Mouse (Mus musculus) kidney, adult 18-20 months (tissue): ENCODE measurements around the gene Kif26b.

ENCODE experiments used
- DNase-seq: peaks from one replicate; pipeline ENCODE4 v3.0.0; 2021

The Kif26b gene

DNA sequence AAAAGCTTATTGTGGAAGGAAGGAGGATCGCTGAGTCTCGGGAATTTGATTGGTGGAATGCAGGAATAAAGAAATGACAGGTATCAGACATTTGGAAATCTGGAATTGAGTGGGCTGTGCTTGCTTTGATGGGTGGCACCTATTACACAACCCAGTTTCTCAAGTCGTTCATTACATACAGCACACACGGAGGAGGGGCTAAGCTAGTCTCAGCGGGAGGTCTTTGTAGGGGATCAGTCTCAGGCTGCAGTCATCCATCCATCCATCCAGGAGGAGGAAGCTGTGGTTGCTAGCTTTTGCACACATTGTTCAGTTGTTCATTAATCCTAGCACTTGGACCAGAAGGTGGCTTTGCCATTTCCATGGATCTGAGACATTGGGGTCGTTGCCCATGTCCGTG is 137.6 kb downstream of the Kif26b start:
- DNase-seq, result no peak

DNA sequence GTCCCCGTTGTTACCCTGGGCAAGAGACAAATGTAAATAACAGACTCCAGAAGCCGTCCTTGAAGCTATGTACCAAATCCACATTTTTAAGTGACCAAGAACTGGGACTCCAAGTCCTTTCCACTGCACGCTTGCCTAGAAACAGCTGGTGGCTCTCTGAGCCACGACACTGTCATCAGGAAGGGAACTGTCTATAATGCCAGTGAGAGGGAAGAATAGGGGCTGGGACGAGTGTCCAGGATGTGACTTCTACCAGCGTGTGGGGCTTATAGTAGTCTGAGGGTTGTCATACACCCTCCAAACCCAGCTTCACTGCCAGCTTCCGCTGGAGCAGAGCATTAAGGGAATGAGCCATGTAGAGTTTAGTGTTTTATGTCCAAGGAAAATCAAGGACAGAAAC is 138.9 kb downstream of the Kif26b start:
- DNase-seq, result no peak

GRCm38 (mm10) chr1:178668907-178669306 is 140.0 kb downstream of the Kif26b start:
- DNase-seq, result no peak

DNA sequence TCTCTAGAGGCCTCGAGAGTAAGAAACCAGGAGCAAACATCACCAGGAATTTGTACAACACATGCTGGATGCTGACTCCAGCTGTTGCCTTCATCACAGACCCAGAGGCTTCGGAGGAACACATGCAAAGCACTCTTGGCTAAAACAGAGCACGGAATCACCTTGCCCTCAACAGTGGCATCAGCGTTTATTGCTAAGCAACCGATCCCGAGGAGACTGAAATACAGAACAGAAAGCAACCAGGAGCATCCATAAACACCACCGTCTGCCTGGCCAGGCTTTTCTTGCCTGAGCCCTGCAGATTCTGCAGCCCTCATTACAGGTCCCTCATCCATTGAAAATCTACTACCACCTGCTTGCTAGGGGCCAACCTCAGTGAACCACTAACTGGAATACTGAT is 144.1 kb downstream of the Kif26b start:
- no peak for DNase-seq

DNA sequence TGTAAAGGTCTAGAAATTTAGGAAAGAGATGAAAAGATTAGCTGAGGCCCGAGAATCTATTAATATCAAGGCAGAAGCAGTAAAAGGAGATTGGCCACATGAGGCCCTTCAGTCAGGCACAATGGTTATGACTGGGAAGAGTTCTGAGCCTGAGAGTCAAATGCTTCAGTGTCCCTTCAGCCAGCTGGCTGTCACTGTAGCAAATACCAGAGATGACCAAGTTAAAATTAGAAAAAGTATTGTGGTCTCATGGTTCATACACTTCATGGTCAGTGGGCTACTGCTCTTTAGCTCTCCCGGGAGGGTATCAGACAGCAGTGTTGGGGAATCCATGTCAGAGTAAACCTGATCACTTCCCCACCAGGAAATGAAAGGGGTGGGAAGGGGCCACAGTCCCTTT is 144.6 kb downstream of the Kif26b start:
- DNase-seq, result no peak

DNA sequence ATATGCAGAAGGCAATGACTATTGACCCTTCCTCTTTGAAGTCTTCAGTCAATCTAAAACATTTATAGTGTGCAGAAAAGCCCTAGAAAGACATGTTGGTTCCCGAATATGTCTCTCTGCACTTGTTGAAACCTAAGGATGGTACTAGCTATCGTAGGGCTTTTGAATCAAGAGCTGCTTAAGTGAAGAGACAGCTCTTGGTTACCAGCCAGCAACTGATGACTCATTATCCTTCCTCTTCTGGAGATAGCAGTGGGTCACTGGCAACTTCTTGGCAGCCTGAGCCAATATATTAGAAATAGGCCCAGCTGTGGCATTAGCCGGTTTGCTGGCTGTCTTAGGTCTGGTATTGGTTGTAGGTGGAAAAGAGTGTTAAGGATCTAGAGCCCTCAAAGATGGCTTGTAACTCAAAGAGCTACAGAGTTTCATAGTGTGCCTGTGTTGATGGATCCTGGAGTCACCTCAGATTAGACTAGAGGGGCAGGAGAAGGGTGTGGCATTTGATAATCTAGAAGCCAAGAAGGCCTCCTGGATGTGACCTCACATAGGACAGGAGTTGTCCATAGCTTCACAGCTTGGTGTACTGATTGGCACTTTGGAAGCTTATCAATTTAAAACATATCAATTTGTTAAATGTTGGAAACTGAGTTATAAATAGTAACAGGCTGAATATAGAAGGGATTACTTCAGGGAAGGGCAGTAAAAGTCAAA is 146.8 kb downstream of the Kif26b start:
- DNase-seq, result no peak

- no peak for DNase-seq
These were observed 148.2 kb downstream of the Kif26b start for GRCm38 (mm10) chr1:178677160-178677559.

GRCm38 (mm10) chr1:178677630-178678221 is 148.8 kb downstream of the Kif26b start:
- DNase-seq, result no peak

GRCm38 (mm10) chr1:178683631-178684030 is 154.7 kb downstream of the Kif26b start:
- peak; percentile 11 for DNase-seq

DNA sequence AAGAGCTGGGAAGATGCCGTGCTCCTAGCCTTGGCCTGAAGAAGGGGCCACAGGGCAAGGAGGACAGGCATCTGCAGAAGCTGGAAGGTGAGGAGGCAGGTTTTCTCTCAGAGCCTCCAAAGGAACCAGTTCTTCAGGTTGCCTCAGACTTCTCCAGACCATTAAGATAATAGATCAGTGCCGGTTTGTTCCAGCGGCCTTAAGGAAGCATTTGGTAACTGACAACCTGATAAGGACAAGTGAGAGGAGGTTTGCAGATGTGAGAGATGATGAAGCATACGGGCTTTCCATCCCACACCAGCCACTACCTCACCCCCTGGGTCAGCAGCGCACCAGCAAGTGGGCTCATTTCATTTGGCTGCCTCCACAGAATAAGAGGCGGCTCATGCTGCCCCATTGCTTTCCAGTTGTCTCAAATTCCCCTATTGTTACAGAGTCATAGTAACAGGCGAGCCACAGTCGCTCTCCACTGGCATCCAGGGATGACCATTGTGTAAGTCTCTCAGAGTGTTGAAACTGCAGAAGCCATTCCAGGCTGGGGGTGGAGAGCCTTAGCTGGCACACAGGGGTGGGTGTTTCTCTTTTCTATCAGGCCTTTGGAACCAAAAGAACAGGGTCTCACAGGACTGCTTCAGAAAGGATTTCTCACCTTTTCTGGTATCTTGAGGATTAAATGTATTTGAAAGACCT is 156.2 kb downstream of the Kif26b start:
- no peak for DNase-seq

- no peak for DNase-seq
These were observed 158.0 kb downstream of the Kif26b start for GRCm38 (mm10) chr1:178686881-178687280.

- no peak for DNase-seq
These were observed 160.6 kb downstream of the Kif26b start for GRCm38 (mm10) chr1:178689512-178689911.

DNA sequence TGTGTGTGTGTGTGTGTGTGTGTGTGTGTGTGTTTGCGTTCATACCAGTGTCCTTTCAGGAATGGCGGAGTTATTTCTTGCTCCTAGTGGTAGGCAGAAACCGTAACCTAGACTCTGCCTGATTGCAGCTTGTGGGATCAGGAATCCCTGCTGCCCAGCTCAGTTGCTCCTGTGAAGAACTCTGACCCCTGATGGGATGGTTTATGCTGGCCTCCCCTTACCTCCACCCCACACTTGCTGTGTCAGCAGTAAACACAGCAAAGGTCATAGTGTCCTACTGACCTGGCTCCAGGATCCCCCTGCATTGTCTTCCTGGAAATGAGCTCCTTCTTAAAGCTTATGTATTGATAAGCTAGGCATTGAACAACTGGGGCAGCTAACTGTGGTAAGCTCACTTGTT is 162.8 kb downstream of the Kif26b start:
- DNase-seq, result no peak

DNA sequence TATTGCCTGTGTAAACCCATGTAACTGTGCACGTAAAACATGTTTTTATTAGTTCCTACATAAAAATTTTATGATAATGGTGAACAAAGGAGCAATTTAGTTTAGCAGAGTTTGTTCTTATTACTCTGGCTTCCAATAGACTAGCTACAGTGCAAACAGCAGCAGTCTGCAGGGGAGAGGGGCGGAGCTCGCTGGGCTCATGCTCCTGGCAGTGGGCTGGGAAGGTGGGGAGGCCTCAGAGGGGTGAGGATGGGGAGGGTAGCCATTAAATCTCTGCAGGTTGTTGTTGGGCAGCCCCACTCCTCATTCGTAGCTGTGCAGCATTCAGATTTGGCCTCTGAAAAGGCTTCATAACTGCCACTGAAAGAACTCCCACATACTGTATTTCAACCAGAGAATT is 171.2 kb downstream of the Kif26b start:
- DNase-seq, result no peak

DNA sequence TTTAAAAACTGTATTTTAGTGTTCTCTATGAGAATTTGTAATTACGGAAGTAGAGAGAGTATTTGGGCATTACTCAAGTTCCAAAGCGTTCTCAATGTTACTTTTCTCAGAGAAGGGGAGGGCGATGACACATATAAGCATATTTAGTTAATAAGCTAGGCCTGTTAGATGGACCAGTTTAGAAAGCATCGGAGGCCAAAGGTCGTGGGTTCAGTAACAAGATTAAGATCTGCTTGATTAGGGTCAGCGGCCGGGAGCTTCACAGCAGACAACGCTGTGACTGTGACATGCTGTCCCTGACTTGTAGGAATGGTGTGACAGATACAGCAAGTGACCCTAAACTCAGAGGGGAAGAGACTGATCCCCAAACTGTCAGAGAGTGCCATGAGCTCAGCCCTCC is 174.6 kb downstream of the Kif26b start:
- DNase-seq, result no peak

DNA sequence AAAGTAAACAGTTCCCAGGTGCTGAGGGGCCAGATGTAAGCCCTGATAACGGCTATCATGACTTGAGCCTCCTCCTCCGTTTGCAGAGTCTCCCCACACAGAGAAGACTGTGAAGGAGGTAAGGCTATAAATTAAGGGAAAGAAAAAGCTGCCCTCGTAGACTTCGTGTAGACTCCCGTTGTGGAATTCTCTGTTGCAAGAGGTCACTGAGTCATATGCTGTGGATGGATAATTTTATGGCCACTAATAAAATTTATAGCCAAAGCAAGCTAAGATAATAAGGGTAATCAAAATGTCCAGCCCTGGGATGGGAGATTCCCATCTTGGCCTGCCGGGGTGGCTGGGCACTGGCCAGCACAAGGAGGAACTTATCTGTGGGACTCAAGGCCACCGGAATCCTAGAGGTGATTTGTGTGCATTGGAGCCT is 179.0 kb downstream of the Kif26b start:
- peak; percentile 6 for DNase-seq

- DNase-seq, result no peak
These were observed 179.4 kb downstream of the Kif26b start for GRCm38 (mm10) chr1:178708356-178708755.

DNA sequence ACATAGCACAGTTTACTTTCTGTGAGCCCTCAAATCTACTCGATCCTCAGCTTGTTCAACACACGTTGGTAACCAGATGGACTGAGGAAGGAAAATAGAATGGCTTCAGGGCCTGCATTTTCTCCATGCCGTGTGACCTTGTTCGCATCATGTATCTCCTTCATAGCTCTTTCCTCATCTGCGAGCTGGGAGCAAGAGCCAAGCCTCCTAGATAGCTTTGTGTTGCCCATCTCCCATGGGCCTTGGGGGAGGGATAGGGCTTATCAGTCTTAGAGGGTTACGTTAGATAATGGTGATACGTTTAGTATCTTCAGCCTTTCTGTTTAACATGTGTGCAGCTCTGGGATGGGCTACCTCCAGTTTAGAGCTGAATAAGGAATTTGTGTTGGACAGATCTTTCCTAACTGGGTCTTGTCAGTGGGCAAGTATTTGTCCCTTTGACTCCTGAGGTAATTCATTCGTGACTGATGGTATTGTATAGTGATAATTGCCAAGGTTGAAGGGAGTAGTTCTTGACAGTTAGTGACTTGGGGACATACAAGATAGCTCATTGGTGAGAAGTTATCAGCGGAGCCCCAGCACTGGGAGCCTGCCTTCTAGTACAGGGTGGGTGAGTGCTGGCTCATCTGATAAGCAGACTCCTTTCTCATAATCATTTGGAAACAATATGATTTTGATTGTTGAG is 183.4 kb downstream of the Kif26b start:
- no peak for DNase-seq

DNA sequence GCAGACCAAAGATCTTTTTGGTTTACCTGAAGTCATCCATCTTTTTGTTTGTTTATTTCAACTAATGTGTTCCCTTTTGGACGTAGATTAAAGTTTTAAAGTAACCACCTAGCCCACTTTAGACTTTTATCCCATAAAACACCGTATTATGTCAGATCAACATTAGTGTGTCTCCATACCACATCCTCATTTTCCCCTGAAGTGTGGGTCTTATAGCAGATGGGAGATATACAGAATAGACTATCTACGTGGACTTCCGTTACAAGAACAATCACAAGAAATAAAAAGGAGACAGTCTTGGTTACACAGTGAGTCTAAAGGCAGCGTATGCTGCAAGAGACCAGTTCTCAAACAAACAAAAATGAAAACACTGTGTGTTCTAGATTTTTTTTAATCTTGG is 185.3 kb downstream of the Kif26b start:
- no peak for DNase-seq

DNA sequence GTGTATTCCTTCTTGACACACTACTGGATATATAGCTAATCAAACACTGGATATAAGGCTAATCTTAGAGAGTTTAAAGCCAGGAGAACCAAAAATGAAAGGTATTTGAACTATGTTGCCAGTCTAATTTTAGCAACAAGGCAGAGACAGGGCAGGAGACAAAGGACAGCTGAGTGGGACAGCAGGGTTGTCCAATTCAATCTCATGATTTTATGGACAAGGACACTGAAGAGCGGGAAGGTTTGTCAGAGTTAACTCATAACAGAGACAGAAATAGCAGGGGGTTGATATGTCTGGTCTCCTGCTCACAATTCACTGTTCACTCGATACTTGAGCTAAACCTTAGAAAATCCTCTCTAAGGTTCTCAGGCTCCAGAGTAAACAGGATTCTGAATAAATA is 187.5 kb downstream of the Kif26b start:
- no peak for DNase-seq

DNA sequence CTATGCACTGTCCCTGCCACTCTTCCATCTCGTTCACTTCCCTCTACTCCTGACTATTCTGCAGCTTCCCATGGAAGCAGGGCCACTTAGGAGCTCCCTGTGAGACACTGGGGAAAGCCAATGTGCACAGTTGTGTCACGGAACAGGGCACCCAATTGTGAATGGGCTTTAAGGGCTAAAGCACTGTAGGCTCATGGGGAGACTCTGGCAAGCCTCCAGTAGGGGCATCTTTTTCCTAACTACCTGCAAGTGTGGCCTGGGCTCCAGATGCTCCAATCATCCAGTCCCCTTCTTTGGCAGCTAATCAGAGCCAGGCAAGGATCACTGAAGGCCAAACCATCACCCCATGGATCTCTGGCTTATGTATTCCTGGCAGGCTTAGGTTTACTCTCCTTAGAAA is 191.9 kb downstream of the Kif26b start:
- no peak for DNase-seq

DNA sequence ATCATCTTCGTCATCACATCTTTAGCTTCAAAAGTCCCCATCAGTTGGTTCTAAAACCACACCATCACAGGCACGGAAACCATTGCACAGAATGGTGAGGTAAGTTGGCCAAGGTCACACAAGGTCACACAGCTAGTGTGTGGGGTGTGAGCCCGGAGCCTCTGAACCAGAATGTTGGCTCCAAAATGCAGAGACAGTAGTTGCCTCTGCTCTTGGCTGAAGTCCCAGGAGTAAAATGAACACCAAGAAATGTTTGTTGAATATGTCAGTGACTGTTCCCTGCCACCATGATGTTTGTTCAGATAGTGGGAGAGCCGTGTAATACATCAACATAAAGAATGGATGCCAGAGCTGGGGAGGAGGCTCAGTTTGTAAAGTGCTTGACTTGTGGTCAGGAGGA is 193.9 kb downstream of the Kif26b start:
- no peak for DNase-seq

GRCm38 (mm10) chr1:178725536-178725935 is 196.6 kb downstream of the Kif26b start:
- no peak for DNase-seq

DNA sequence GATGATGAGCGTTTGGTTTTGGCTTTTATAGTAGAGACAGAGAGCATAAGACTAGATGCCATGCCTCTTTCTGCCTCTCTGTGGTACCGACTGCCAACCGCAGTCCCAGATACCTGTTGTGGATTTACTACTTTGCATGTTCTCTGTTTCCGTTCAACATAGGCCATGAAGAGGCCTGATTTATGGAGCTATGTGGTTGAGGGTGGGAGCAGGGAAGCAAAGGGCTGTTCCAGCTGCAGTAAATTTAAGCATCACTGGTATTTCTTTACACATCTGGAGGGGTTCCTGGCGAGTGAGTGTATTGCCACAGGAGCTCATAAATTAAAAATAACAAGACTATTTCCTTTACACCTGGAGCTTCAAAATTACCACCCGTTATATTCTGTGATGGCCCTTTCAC is 199.3 kb downstream of the Kif26b start:
- DNase-seq, result no peak
